Mouse (Mus musculus) c-Kit-positive CD71-positive TER-119-negative erythroid progenitor cells, embryonic 14.5 days (primary cell): ENCODE data around the gene Cst8.
"Not testable (repeated sequence)": the region's sequence is repeated elsewhere in the genome, so short reads cannot be mapped to it uniquely, and the experiment has no call there.

Source experiments
- DNase-seq: peaks from one replicate; pipeline ENCODE4 v3.0.0-alpha.2; 2013; ENCODE audit warnings: low read depth

The Cst8 gene

DNA sequence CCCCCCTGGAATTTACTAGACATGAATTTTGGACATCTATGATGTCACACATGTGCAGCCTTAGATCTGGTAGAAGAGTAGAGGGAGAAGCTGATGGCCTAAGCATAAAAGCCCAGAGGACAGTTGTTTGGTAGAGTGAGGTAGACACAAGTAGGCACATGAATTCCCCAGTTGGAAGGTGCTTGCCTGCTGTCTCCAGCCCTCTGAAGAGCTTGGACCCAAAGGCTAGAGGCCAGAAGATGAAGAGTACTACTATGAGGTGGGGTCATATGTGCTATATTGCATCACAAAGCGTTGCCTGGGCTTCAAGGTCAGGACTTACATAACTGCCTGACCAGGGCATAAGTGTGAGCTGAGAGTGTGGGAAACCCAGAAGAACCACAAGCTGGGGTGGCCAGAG lies at the start of gene Cst8:
Gene Cst8 (plus strand): TSS at position 301 of the 400 bp plus-strand sequence.
- no peak for DNase-seq

GRCm38 (mm10) chr2:148750058-148750457 lies 48.5 kb upstream of the Cst8 start, which contains the start of gene Cstl1:
TSS of gene Cstl1 (plus strand) at chr2:148750358.
- DNase-seq = no peak

DNA sequence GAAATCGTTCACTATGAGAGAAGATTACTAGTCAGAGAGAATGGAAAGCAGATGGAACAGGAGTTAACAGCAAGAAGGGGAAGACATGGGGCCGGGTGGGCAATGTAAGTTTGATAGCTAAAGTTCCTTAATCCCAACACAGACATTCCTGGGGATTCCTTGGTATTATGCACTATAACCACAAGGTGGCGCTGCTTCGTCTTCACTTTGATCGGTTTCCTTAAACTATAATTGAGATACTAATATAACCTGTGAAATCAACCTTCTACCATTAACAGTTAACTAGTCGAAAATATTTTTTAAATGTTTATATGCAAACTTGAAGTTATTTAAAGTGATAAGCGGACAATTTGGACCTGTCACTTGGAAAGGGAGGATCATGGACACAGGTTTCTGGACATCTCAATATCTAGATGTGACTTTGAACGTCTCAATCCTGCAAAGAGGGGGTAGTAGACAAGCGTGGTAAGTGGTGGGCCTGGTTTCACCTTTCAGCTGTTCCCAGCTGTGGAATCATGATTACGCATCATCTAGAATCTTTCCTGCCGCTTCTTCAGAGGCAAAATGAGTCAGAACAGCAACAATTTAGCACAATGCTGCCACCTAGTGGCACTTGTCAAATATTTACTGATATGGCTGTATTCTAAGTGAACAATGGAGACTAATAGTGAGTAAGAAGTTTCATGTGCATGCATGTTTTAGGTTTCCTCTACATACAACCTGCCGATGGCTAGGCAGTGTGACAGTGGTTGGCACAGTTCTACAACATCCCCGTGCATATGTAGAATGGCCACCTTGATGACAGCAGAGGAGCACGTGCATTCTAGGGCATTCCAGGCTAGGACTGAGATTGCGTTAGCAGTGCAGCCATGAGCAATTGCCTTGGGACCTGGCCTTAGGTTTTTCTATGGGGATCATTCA lies 46.4 kb upstream of the Cst8 start:
- DNase-seq = peak; percentile 79

GRCm38 (mm10) chr2:148754310-148754846 lies 44.2 kb upstream of the Cst8 start:
- DNase-seq = no peak

- no peak for DNase-seq
Measured at GRCm38 (mm10) chr2:148763648-148764388, 34.8 kb upstream of the Cst8 start.

DNA sequence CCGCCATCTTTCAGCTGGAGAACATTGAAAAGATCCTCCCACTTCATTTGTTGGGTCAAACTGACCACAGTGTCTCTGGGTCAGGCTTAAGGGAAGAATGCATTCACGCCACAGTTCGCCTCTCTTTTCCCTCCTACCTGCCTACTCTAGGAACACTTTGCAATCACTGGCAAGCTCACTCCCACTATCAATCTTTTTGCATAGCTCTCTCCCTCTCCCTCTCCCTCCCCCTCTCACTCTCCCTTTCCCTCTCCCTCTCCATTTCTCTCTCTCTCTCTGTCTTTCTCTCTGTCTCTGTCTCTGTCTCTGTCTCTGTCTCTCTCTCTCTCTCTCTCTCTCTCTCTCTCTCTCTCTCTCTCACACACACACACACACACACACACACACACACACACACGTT lies 27.2 kb upstream of the Cst8 start, which contains the start of gene Cst11:
Gene Cst11 (minus strand): TSS at position 101 of the 400 bp plus-strand sequence.
- not testable (repeated sequence) for DNase-seq

DNA sequence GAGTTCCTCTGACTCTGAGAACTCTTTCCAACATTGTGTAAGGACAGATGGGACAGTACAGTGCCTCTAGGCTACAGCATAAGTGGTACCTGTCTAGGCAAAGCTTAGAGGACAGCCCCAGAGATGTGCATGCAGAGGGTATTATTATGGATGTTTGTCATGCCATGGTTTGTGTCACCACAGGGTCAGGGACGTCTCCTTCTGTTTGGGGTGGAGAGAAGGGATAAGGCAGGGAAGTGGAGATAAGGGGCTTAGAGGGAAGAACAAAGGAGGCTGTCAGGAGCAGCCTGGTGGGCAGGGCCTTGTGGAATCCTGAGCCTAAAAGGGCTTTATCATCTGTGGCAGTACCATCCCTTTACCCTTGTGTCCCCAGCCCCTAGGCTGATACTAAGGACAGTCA lies 16.9 kb upstream of the Cst8 start, which contains the start of gene 8030411F24Rik:
Gene 8030411F24Rik (plus strand): TSS at position 301 of the 400 bp plus-strand sequence.
- no peak for DNase-seq

- no peak for DNase-seq
Measured at GRCm38 (mm10) chr2:148789142-148789541, 9.4 kb upstream of the Cst8 start, which contains the start of gene Cst12. TSS of gene Cst12 (plus strand) at chr2:148789361.

DNA sequence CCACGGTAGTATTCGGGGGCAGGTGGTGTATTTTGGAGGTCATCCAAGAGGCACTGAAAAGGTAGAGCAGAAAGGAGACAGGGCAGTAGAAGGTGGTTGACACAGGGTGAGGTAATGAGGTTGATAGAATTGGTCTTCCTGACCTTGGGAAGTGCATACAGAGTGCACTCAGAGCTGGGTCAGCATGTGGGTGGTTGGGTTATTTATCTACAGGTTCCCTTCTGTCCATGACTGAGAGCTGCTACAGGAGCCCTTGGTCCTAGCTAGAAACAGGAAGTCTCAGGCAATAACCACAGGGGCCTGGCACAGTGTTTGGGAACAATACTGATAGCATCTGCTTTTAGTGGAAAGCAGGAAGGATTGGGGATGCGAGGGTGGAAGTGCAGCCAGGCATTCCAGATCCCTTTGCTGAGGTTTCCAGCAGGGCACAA lies 2.9 kb downstream of the Cst8 start:
- no peak for DNase-seq

DNA sequence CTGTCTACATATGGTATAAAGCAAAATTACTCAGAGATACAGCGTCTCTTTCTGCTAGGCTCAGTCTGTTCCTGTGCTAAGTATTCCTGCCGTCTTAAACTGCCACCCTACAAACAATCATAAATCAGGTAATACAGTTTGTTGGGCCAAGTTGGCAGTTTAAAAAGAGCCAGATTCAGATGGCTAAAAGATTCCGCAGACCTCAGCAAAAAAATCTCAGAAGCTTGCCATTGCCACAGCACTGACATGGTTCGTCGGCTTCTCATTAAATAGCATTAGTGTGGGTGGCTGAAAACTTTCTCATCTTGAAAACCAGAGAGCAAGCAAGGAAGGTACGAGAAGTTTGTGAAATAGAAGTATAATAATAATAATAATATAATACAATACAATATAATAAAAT lies 8.1 kb downstream of the Cst8 start:
- DNase-seq = no peak

- no peak for DNase-seq
Measured at GRCm38 (mm10) chr2:148819909-148820308, 21.3 kb downstream of the Cst8 start, which contains the start of gene Cst13. TSS of gene Cst13 (plus strand) at chr2:148820081.

- DNase-seq = no peak
Measured at GRCm38 (mm10) chr2:148825986-148826385, 27.4 kb downstream of the Cst8 start.

- DNase-seq = no peak
Measured at GRCm38 (mm10) chr2:148834912-148835311, 36.3 kb downstream of the Cst8 start, which contains the start of gene Cst9. TSS of gene Cst9 (plus strand) at chr2:148835147.

DNA sequence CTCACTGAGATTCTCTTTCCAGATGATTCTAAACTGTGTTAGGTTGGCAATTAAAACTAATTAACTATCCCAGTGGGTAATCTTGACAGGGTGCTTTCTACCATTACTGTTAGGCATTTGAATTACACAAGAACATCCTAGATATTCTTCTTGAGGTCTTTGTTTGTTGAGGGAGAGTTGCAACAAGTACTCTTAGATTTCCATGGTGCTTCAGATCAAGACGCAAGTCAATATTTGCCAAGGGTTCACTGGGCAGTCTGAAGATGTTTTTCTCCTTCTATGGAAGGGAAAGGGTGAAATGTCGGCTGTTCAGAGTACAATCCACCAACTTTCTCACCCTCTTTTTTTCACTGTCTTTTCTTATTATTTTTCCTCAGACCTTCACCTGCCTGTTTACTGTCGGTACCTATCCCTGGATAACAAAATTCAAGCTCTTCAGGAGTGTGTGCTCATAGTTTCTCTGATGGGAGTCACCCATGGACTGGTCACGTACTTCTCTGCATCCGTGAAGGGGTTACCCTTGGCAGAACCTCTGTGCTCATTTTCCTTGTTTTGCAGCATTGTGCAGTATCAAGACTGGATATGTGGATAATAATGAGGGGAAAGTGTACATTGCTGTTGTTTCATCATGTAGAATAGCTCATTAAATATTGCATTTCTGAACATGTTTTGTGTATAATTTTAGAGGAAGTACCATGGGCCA lies 39.6 kb downstream of the Cst8 start:
- DNase-seq = no peak

DNA sequence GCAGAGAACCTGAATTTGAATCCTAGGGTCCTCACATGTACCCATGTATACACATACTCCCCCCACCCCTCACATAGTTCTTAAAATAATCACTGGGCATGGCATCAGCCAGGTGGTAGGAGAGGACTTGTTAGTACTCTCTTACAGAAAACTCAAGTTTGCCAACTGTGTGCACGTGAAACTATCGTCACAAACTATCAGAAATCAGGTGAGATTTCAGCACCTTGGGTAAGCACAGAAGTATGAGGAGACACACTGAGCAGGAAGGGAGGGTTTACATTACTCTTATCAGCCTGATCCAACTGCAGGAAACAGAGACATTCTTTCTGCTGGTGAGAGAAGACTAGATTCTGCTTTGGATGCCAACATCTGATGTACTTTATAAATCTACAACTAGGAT lies 40.6 kb downstream of the Cst8 start:
- no peak for DNase-seq

DNA sequence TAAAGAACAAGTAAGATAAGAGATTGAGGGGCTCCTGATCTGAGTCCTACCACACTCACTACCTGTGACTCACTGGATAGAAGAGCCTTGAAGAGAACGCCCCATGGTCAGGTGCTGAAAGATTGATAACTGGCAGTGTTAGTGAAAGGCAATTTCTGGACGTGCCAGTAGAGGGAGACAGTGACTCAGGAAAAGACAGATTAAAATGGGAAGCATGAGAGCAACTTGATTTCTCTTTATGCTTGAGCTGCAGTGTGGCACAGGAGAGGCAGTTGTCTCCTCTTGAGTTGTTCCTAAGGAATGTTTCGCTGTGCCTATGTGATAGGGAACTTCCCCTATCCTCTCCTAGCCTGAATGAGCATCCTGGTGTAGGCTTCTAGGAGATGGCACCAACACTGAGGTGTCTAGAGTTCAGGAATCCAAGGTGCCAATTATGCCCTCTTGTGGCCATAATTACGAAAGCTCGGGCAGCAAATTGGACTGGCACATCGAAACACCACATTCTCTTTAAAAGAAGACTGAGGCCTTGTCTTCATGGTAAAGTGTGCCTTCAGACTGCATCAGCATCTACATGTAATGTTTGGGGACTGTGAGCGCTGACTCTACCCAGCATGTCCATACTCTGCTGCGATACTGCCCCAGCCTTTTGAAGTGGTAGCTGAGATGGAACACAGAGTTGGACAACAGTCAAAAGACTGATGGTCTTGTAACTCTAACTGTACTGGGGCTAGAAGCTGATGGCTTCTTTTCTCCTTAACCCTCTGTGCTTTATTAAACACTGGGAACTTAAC lies 52.7 kb downstream of the Cst8 start:
- DNase-seq = peak; percentile 49
